Mouse (Mus musculus) kidney, postnatal 36 days (tissue): ENCODE data around the gene Fam166b.

Source experiments
- DNase-seq, 2 experiments: peaks; one replicate each; pipeline ENCODE4 v3.0.0; 2021 to 2022; ENCODE audit warnings: mixed read lengths in 2 of 2

The Fam166b gene

GRCm38 (mm10) chr4:43379601-43380000 lies 49.3 kb downstream of the Fam166b start:
- DNase-seq, result no peak
